Mouse (Mus musculus) spleen, adult 2 months (tissue): ENCODE measurements at regions not wholly inside any gene's neighbourhood (a gene's known extent, or its start where the extent isn't known, plus 50 kb on each side); places are given as distances from the start of the nearest gene placed in this dataset.

Experiments used
- DNase-seq, 2 experiments: peaks; one replicate each; pipeline versions ENCODE4 v3.0.0 to v3.0.0-alpha.2; 2012 to 2021; ENCODE audit warnings: low spot score in 2 of 2, low read depth in 1 of 2
- H3K27ac ChIP-seq: fragments of 200-500 bp; 2 replicates; pipeline ENCODE4 v1.5.1; 2012; ENCODE audit warnings: low read length, inconsistent platforms; ENCODE audit not compliant: insufficient read depth
- H3K27me3 ChIP-seq: fragments of 200-500 bp; 2 replicates; pipeline ENCODE4 v1.6.1; 2012; ENCODE audit warnings: mild to moderate bottlenecking, moderate library complexity, low read length, inconsistent platforms; ENCODE audit not compliant: control insufficient read depth, insufficient read depth
- H3K36me3 ChIP-seq: fragments of 200-500 bp; 2 replicates; pipeline ENCODE4 v1.6.1; 2012; ENCODE audit warnings: mild to moderate bottlenecking, low read length, inconsistent platforms; ENCODE audit not compliant: control insufficient read depth, insufficient read depth
- H3K4me1 ChIP-seq: fragments of 200-500 bp; 2 replicates; pipeline ENCODE4 v1.6.1; 2011; ENCODE audit warnings: inconsistent platforms; ENCODE audit not compliant: control insufficient read depth, insufficient read depth, insufficient read length
- H3K4me3 ChIP-seq: fragments of 200-500 bp; 2 replicates; pipeline ENCODE4 v1.5.1; 2011; ENCODE audit warnings: mild to moderate bottlenecking, inconsistent platforms; ENCODE audit not compliant: insufficient read depth, insufficient read length; ENCODE audit errors: extremely low read depth
- CTCF ChIP-seq: fragments of 200-500 bp; IDR thresholded peaks from 2 replicates; pipeline ENCODE4 v1.5.1; 2011; ENCODE audit warnings: mild to moderate bottlenecking, inconsistent platforms; ENCODE audit not compliant: insufficient read depth, insufficient read length, insufficient replicate concordance; ENCODE audit errors: extremely low read depth
- POLR2A ChIP-seq: fragments of 200-500 bp; IDR thresholded peaks from 2 replicates; pipeline ENCODE4 v1.6.1; 2011; ENCODE audit warnings: low read depth, low read length, inconsistent platforms
- WGBS: fragments of 180-500 bp; shearing (Covaris S2); methylation state at CpG from one replicate; pipeline ENCODE4 v1.1.7; 2018; 5-methylcytosine and 5-hydroxymethylcytosine counted together

- DNase-seq = no peak
- Histone ChIP-seq H3K36me3 (no peaks in the 10 kb centered on the region), H3K27ac (no peak overlapping the region), H3K4me3 (no peak overlapping the region), H3K27me3 (no peaks in the 10 kb centered on the region), H3K4me1 (no peaks in the 10 kb centered on the region)
- WGBS = 88% methylated on average over 10 of the region's 10 CpGs
- no peak for TF ChIP-seq CTCF
Measured at GRCm38 (mm10) chr13:44085621-44086510, 301.3 kb downstream of the Cd83 start.

GRCm38 (mm10) chr13:44086801-44087200 lies 302.2 kb downstream of the Cd83 start:
- 68% methylated on average over 4 of the region's 4 CpGs for WGBS
- DNase-seq = no peak
- Histone ChIP-seq H3K4me1 (no peaks in the 10 kb centered on the region), H3K27ac (no peak overlapping the region), H3K27me3 (no peaks in the 10 kb centered on the region), H3K4me3 (no peak overlapping the region), H3K36me3 (no peaks in the 10 kb centered on the region)
- TF ChIP-seq POLR2A = no peak
- no peak for TF ChIP-seq CTCF

GRCm38 (mm10) chr13:44097141-44097540 lies 312.6 kb downstream of the Cd83 start:
- Histone ChIP-seq H3K27ac (no peak overlapping the region), H3K4me3 (no peak overlapping the region), H3K36me3 (no peaks in the 10 kb centered on the region), H3K27me3 (no peaks in the 10 kb centered on the region), H3K4me1 (no peaks in the 10 kb centered on the region)
- TF ChIP-seq CTCF (no peak), POLR2A (no peak)
- DNase-seq = peak in 1 of 2 experiments; percentile 18
- WGBS = 49% methylated on average over 2 of the region's 2 CpGs

GRCm38 (mm10) chr13:44099511-44099910 lies 314.9 kb downstream of the Cd83 start:
- 80% methylated on average over 9 of the region's 9 CpGs for WGBS
- no peaks in the 10 kb centered on the region for H3K27me3 ChIP-seq
- H3K4me3 ChIP-seq = no peak overlapping the region
- TF ChIP-seq POLR2A (no peak), CTCF (no peak)
- no peak overlapping the region for H3K27ac ChIP-seq
- no peaks in the 10 kb centered on the region for H3K4me1 ChIP-seq
- H3K36me3 ChIP-seq = no peaks in the 10 kb centered on the region
- DNase-seq = no peak

- Histone ChIP-seq H3K27ac (no peak overlapping the region), H3K4me3 (no peak overlapping the region), H3K36me3 (no peaks in the 10 kb centered on the region), H3K4me1 (no peaks in the 10 kb centered on the region; the same call in 1 of the 2 replicates), H3K27me3 (no peaks in the 10 kb centered on the region)
- WGBS = 70% methylated on average over 21 of the region's 21 CpGs
- DNase-seq = no peak
- TF ChIP-seq POLR2A = no peak
- no peak for TF ChIP-seq CTCF
Measured at GRCm38 (mm10) chr13:44100125-44101067, 315.8 kb downstream of the Cd83 start.

- H3K4me3 ChIP-seq = no peak overlapping the region
- no peaks in the 10 kb centered on the region for H3K27me3 ChIP-seq
- no peak overlapping the region for H3K27ac ChIP-seq
- DNase-seq = no peak
- TF ChIP-seq POLR2A = no peak
- TF ChIP-seq CTCF = no peak
- 73% methylated on average over 6 of the region's 6 CpGs for WGBS
- no peaks in the 10 kb centered on the region; the same call in 1 of the 2 replicates for H3K4me1 ChIP-seq
- no peaks in the 10 kb centered on the region for H3K36me3 ChIP-seq
Measured at GRCm38 (mm10) chr13:44101161-44101560, 316.6 kb downstream of the Cd83 start.
